ENCODE assay signal across 27 mouse cellular contexts in the genomic region with DNA sequence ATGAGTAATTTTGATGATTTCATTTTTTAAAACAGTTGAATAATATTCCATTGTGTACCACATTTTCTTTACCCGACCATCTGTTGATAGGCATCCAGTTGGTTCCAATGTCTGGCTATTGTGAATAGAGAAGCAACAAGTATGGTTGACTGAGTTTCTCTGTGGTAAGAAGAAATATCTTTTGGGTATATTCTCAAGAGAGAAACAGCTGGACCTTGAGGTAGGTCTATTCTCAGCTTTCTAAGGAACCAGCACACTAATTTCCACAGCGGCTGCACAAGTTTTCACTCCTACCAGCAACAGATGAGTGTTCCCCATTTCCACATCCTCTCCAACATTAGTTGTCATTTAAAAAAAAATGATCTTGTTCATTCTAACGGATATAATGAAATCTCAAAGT.
"Had no signal": no experiment of that assay in that cellular context is flagged by ENCODE, and none has a peak within 500 bp of the region (broad histone marks: within the 10 kb centered on the region; RNA-seq: fewer than 3 reads in every experiment).

No protein-coding gene starts in this region.

- H3K4me2 ChIP-seq: embryonic facial prominence, embryonic 12.5 days; embryonic facial prominence, embryonic 13.5 days; embryonic facial prominence, embryonic 15.5 days; forebrain, embryonic 12.5 days; forebrain, embryonic 13.5 days; forebrain, embryonic 15.5 days had no signal

- DNase-seq: cerebellum, adult 8-10 months; cerebellum, adult 9-10 months; cerebellum, adult 9-11 months; cerebellum, postnatal 10 days; cerebellum, postnatal 14 days; cerebellum, postnatal 25 days; cerebellum, postnatal 36 days; embryo, embryonic 11 days; forebrain, postnatal 0 days; gastrocnemius, adult 2 months; gastrocnemius, postnatal 10 days; gastrocnemius, postnatal 14 days; gastrocnemius, postnatal 25 days; gastrocnemius, postnatal 36 days; heart, adult 11 months; heart, adult 18-20 months; heart, adult 2 months had no signal

- H3K9me3 ChIP-seq: embryonic facial prominence, embryonic 10.5 days; embryonic facial prominence, embryonic 12.5 days; embryonic facial prominence, embryonic 13.5 days; embryonic facial prominence, embryonic 15.5 days; forebrain, embryonic 12.5 days; forebrain, embryonic 13.5 days; forebrain, embryonic 15.5 days; heart, embryonic 10.5 days had no signal

- H3K27ac ChIP-seq: embryonic facial prominence, embryonic 10.5 days; embryonic facial prominence, embryonic 12.5 days; embryonic facial prominence, embryonic 13.5 days; embryonic facial prominence, embryonic 15.5 days; forebrain, embryonic 12.5 days; forebrain, embryonic 13.5 days; forebrain, embryonic 15.5 days; gastrocnemius, adult 2 months; heart, adult 2 months; heart, embryonic 10.5 days had no signal

- ATAC-seq: forebrain, embryonic 13.5 days; forebrain, embryonic 14.5 days; forebrain, embryonic 15.5 days; forebrain, postnatal 0 days had no signal

- H3K27me3 ChIP-seq: embryonic facial prominence, embryonic 12.5 days; embryonic facial prominence, embryonic 13.5 days; embryonic facial prominence, embryonic 15.5 days; forebrain, embryonic 12.5 days; forebrain, embryonic 13.5 days; forebrain, embryonic 15.5 days had no signal

- H3K4me3 ChIP-seq: embryonic facial prominence, embryonic 10.5 days; embryonic facial prominence, embryonic 12.5 days; embryonic facial prominence, embryonic 13.5 days; embryonic facial prominence, embryonic 15.5 days; erythroblast, embryonic 14.5 days; forebrain, embryonic 12.5 days; forebrain, embryonic 13.5 days; forebrain, embryonic 15.5 days; gastrocnemius, adult 2 months; heart, adult 2 months; heart, embryonic 10.5 days had no signal

- H3K36me3 ChIP-seq: embryonic facial prominence, embryonic 10.5 days; embryonic facial prominence, embryonic 12.5 days; embryonic facial prominence, embryonic 13.5 days; embryonic facial prominence, embryonic 15.5 days; forebrain, embryonic 12.5 days; forebrain, embryonic 15.5 days; heart, embryonic 10.5 days had no signal

- H3K9ac ChIP-seq: embryonic facial prominence, embryonic 12.5 days; embryonic facial prominence, embryonic 13.5 days; embryonic facial prominence, embryonic 15.5 days; forebrain, embryonic 12.5 days; forebrain, embryonic 13.5 days; forebrain, embryonic 15.5 days; forebrain, postnatal 0 days had no signal

- H3K4me1 ChIP-seq: embryonic facial prominence, embryonic 10.5 days; embryonic facial prominence, embryonic 12.5 days; embryonic facial prominence, embryonic 13.5 days; embryonic facial prominence, embryonic 15.5 days; forebrain, embryonic 12.5 days; forebrain, embryonic 13.5 days; forebrain, embryonic 15.5 days had no signal
